Mouse (Mus musculus) ZHBTc4 (cell line): ENCODE measurements around the gene Tent4b.

Experiments
- DNase-seq: peaks from one replicate; pipeline ENCODE4 v3.0.0-alpha.2; 2011; ENCODE audit warnings: low read depth, low spot score

Tent4b gene

DNA sequence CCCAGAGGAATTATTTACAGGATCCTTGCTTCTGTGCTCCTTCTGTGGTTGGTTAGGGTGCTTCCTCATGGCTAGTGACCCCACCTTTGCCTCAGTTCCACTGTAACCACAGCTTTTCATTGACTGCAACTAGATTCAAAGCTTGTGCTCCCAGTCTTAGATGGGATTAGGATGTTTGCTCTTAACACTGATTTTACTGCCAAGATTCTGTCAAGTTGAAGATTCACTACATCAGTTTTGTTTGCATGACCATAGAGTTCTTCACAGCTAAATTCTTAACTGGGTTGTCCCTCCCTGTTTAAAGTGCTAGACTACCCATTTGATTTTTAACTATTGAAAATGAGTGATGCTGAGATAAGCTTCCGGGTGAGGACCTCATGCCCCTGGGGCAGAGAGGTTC lies 29.3 kb downstream of the Tent4b start:
- DNase-seq: no peak

DNA sequence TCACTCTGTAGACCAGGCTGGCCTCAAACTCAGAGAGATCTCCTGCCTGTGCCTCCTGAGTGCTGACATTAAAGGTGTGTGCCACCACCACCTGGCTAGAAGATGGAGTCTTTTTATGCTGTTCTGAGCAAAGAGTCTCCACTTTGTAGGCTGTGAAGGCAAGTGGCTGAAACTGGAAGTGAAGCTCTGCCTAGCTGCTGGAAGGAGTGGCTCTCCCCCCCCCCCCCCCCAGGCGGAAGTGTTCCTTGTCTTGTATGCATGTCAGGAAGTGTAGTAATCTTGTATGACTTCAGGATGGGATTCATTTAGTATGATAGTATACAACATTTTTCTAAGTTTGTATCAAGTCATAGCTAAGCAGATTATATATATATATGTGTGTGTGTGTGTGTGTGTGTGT lies 29.8 kb downstream of the Tent4b start:
- peak; percentile 15 for DNase-seq

DNA sequence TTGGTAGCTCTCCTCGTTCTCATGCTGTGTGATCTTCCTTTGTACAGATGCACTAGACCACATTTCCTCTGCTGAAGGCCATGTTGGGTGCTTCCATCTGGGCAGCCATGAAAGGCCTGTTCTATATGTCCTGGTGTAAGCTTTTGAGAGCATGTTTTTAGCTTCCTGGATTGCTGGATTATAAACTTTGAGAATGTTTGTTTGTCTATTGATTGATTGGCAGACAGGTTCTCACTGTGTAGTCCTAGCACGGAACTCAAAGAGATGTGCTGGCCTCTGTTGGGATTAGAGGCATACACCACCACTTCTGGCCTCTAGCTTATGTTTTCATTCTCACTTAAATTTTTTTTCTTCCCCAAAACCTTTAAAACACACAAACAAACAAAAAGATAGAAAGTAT lies 37.7 kb downstream of the Tent4b start:
- DNase-seq: no peak

DNA sequence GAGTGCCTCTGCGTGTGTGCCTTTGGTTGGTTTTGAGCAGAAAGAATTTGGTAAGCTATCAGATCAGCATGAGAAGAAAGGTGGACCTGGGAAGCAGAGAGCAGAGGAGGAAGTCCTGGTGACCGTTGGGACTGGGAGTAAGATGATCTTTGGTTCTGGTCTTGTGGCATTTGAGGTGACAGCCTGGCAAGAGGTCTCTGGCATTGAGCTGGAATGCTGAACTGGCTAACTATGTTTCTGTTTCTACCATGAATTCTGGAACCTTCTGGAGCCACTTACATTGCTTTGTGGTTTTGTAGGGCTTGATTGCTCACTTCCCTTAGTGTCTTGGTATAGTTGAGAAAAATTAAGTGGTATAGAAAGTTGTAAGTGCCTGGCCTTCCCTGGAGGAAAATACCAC lies 38.6 kb downstream of the Tent4b start:
- DNase-seq: no peak

DNA sequence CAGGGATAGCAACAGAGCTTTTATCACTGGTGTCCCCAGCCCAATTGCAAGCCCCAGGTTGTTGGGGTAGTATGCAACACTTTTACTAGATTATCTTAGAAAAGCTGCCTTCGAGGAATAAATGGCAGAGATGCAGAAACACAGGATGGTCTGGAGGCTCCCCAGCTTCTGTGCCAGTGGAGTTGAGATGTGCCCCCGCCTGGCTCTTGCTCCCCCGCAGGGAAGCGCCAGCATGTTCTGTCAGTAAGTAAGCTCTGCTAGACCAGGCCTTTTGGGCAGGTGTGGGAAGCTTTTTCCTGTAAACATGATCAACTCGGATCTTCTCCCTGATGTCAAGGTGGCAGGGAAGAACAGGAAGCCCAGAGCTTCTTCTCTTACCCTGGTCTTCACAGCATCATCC lies 40.3 kb downstream of the Tent4b start:
- DNase-seq: no peak

DNA sequence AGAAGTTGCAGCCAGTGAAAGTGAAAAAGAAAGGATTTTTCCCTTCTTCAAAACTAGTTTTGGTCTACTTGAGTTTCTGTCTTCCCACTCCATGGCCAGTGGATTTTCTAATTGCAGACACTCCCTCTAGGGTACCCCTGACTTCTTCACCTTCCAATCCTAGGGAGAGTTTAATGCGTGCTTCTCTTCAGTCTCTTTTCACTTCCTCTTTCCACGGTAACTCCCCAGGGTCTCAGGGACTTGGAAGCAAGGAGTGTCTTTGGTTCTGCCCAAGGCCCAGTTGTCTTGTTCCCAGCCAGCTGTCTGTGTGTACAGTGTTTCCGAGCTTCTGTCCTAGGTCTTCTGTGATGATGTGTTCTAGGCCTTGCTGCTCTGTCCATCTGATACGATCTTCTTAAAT lies 42.9 kb downstream of the Tent4b start:
- DNase-seq: no peak

DNA sequence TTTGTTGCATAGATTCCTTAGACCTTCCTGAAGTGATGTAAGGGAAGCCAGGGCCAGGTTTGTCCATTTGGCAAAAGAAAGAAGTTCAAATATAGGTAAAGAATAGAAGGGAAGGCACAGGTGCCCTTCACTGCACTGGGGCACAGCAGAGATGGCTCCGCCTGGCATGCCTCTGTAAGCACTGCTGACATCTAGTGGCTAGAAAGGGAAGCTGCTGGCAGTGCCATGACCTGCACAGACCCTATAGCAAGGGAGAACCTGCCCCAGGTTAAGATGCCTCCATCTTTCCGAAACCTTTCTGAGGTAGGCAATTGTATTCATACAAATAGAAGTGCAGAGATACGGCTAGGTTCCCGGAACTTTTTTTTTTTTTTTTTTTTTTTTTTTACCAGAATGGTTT lies 45.3 kb downstream of the Tent4b start:
- peak; percentile 64 for DNase-seq

DNA sequence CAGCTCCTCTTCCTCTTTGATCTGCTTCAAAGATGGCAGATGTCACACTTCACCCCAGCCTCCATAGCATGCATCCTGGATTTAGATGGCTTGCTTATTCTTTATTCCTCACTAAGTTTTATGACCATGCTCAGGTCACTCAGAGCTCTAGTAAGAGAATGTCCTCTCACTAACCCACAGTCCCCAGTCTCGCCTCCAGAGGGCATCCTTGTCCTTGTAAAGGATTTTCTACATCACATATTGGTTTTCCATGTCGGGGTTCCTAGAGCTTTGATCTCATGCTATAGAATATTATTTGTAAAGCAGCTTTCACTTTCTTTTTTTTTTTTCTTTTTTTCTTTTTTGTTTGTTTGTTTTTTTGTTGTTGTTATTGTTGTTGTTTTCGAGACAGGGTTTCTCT lies 53.8 kb downstream of the Tent4b start:
- peak; percentile 66 for DNase-seq

DNA sequence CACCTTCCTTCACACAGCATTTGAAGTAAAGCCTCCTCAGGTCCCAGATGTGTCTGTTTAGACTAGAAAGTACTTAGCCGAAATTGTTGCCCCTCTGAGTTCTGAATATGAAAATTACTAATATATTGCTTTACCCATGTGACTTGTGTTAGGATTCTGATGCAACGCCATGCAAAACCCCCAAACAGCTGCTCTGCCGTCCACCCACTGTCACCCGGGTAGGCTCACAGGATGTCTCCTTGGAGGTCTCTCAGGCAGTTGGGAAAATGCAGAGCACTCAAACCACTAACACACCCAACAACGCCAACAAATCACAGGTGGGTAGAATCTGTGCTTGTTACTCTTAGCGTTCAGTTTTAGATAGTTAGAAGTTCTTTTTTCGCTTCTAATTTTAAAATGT lies 55.9 kb downstream of the Tent4b start:
- DNase-seq: no peak

DNA sequence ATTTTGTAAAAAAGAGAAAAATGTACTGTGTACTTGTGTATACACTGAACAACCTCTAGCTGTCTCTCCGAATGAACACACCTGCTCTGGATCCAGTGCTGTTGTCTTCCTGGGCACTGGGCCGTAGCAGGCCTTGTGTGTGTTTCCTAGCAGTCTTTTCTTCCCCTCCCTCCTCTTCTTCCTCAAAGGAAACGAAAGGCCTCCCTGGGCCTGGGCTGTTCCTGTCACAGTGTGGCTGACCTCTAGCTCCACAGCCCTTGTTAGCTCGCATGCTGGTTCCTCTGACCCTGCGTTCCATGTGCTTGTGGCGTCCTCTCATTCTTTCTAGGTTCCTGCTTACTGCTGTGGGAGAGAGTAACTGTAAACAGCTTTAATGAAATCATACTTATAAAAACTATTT lies 59.0 kb downstream of the Tent4b start:
- no peak for DNase-seq

DNA sequence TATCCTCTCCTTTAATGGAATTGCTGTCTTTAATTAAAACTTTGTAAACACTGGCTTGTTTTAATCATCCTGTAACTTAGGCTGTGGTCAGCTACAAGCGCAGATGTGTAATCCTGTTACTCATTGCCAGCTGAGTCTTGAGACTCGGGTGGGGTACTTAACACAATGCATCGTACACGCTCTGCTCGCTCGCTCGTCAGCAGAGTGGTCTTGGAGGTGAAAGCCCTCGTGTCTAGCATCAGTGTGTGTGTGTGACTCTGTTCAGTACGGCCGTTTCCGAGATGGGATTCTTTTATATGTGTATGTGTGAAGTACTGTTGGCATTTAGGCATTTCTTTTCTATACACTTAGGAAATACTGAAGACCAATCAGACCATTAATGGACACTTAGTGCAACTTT lies 59.5 kb downstream of the Tent4b start:
- DNase-seq: no peak

DNA sequence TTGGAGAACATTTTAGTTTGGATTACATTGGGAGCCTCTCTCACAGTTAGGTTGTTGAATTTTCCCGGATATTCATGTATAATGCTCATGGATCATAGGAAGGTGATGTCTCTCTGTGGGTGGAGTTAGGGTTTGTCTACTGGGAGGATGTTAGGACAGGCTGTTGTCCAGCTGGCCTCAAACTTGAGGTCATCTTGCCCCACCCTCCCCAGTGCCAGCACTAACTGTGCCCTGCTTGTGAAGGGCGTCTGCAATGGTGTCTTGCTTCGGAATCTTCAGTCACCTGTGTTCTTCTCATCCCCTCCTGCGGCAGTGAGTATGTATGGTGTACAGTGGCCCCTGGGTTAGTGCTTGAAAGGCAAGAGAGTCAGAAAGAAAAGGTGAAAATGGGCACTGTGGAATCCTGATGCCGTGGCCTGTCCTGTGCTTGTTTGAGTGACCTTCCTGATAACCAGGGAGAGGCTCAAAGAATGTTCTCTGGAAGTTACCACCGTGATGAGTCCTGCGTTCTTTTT lies 61.5 kb downstream of the Tent4b start:
- no peak for DNase-seq

DNA sequence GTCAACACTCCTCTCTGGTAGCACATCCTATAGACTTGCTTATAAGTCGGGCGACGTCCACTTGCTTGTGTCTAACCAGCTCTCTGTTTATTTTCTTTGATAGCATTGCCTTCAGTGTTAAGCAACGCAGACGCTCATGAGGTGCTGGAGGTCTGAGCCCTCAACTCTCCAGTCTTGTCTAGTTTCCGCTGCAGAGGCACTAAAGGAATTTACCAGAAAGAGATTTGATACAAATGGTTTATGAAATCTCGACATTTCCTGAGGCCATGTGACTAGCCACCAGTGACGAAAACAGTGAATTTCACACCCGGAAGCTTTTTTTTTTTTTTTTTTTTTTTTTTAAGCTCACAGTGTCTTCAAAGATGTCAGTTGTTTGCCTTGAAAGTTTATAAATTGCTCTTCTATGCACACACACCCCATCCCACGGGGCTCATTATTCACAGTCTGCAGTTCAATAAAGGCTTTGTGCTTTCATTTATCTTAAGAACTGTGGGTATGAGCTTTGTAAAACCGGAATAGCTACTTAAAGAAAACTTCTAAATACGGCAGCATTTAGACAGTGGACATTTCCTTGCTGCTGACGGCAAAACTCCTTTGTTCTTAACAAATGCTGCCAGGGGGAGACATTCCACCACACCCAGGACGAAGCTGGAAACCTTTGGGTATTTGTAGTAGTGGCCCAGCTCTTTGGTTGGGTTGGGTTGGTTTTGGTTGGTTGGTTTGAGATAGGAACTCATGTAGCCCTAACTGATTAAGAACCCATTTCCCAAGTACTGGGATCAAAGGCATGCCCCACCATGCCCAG lies 64.0 kb downstream of the Tent4b start:
- peak; percentile 70 for DNase-seq

DNA sequence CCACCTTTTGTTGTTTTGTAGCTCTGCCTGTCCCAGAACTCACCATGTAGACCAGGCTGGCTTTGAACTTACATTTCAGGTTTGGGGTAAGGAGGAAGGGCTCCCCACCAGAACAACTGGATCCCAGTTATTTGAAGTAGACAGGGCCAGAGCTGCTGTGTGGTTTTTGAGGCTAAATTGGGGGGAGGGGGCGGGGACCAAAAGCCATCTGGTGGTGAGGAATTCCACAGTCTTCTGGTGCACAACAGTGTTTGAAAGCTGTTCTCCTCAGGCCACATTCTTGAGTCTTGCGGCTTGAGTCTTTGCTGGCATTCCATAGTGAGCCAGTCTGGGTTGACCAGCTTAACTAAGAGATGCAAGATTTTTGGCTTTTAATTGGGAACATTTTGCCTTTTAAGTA lies 66.5 kb downstream of the Tent4b start:
- peak; percentile 67 for DNase-seq

DNA sequence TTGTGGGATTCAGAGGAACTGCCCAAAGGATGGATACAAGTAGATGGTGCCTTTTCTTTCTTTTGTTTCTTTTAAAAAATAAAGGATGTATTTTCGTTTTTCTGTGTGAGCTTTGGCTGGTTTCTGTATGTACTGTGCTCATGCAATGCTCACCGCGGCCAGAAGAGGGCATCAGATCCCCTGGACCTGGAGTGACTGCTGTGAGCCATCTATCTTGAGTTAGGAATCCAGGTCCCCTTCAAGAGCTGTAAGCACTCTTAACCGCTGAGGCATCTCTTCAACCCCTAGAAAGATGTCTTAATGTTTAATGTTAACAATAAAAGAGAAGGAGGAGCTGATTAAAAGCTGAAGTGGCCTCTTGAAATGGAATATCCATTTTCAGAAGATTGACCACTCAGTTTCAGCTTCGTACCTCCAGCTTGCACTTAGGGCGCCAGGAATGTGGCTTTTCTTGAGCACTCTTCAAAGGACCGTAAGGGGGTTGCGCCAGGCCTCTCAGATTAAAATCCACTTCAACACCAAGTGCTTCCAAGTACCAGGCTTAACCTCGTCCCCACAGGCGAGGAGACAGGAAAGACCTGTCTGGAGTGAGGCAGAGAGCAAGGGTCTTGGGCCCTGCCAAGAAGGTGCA lies 67.3 kb downstream of the Tent4b start:
- DNase-seq: peak; percentile 82

DNA sequence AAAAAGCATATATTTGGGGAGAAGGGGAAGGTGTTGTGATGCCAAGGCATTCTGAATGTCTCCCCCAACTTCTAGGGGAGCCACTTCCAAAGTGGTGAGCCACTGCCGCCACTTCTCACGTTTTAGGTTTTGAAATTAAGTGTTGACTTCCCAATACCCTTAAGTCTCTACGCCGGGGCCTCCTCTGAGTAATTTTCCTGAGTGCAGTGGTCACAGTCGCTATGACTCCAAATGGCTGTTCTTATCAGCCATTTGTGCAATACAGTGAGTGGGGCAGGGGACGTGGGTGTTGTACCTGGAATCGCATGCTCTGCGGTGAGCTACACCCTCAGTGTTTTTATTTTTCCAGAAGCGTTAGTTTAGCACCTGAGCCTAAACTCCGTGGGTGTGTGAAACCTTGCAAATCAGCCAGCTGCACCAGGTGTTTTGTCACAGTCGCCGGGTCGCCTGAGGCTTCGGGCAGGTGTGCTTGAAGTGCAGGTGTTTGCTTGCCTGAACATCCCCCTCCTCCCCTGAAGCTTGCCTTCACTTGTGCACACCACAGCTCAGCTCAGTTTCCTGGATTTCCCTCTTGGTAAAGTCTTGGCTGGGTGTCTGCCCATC lies 67.9 kb downstream of the Tent4b start:
- no peak for DNase-seq

DNA sequence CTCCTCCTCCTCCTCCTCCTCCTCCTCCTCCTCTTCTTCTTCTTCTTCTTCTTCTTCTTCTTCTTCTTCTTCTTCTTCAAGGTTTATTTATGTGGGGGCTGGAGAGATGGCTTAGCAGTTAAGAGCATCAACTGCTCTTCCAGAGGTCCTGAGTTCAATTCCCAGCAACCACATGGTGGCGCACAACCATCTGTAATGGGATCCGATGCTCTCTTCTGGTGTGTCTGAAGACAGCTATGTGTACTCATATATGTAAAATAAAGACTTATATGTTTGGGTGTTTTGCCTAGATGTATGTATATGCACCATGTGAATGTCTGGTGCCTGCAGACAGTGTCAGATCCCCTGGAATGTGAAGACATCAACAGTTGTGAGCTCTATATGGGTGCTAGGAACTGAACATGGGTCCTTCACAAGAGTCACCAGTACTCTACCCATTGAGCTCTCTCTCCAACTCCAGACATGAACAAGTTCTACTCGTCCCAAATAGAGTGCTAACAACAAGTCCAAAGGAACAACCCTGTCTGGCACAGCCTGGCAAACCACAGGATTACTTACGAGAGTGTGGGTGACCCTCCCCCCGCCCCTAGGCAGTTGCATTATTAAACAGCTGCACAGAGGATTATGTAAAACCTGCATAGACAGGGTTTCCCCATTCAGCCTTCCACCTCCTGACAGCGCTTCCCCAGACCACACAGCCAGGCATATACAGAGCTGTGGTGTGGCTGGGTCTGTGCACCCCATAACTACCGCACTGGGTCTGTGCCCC lies 70.3 kb downstream of the Tent4b start:
- DNase-seq: no peak

DNA sequence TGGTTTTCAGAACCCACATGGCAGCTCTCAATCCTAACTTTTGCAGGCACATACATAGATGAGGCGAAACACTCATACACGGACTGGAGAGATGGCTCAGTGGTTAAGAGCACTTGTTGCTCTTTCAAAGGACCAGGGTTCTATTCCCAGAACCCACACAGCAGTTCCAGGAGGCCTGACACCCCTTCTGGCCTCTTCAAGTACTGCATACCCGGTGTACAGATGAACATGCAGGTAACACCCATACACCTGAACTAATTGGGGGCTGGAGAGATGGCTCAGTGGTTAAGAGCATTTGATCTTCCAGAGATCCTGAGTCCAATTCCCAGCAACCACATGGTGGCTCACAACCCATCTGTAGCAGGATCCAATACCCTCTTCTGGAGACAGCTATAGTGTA lies 71.1 kb downstream of the Tent4b start:
- peak; percentile 30 for DNase-seq

DNA sequence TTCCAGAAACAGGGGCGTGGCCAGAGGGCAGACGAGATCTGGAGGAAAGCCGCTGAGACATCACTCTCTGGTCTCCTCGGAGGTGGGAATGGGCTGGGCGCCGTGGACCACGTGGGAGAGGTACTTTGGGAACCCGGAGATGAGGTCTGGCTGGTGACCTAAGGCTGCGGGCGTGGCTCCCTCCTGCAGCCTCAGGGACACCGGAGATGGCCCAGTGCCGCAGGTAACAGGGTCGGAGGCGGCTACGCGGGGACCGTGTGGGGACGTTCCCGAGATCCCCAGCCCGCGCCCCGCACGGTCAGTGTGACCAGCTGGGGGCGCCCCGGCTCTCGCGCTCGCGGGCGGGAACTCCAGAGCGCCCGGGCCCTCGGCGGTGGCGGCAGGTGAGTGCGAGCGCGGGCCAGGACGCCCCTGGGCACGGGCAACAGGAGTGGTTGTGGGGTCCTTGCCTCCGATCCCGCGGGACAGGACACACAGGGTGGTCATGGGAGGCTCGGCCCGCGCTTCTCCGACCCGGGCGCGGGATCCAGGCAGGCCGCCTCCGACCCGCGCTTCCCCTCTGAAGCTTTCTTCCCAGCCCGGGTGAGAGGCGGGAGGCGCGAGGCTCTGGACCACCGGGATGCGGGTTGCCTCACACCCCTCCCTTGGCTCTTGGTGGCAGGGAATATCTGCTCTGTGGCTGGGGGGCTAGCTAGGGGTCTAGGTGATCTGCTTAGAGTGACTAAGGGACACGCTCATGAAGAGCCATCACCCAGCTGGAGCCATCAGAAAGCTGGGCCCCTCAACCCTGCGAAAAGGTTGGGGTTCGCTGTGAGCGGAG lies 73.4 kb downstream of the Tent4b start, which contains the start of gene Adcy7:
TSS of gene Adcy7 (plus strand) at position 173 of the 820 bp plus-strand sequence.
- peak; percentile 81 for DNase-seq

DNA sequence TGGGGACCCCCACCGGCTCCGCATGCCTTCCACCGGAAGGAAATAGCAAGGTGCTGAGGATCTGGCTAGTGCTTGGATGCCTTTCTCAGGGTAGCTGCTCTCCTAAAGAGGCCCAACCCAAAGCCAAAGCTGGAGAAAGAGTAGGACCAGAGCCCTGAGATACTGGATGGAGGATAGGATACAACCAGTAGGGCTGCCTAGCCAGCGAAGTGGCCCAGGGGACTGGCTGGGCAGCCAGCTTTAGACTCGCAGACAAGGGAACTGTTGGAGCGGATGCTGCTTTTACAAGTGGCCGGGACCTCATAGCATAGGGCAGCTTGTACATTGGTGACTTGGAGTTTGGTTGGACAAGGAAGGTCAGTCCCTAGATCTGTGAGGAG lies 74.0 kb downstream of the Tent4b start:
- DNase-seq: peak; percentile 24

DNA sequence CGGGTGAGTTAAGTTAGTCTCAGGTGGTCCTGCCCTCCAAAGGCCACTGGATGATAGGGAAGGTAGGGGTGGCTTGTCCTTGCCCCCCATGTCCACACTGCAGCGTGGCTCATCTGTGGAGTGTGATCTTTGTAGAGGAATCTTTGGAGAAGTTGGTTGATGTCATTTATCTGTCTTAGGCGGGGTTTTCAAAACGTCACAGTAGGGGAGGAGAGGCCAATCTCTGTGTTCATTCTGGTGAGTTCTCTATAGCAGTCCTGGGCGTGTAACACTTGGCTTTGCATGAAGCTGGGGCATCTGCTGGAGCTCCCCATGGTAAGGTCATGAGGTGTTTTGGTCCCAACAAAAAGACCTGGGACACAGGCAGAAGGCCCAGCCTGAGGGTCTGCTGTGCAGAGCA lies 75.1 kb downstream of the Tent4b start:
- no peak for DNase-seq
